Mouse (Mus musculus): ENCODE data around the gene Oosp2.
A peak's percentile ranks its signal among the peaks of the same experiment; 100 is the strongest.

Oosp2 gene

DNA sequence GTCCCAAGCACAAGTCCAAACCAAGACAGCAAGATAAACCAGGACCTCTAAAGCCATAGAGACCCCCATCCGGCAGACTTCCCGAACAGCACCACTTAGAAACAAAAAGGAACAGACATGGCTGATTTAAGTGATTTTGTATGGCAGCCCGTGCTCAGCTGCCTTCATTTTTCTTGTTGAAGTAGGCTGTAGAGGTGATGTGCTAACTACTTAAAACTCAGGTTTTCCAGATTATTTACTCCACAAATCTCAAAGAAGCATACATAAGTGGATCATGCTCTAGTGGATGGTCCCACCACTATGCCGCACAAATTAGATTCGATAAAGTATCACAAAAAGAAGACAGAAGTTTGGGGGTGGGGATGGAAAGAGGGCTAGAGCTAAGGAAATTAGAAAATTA is at the start of gene Oosp2:
Oosp2 (minus strand) TSS at position 101 of the 400 bp plus-strand sequence.
- no peak for DNase-seq

DNA sequence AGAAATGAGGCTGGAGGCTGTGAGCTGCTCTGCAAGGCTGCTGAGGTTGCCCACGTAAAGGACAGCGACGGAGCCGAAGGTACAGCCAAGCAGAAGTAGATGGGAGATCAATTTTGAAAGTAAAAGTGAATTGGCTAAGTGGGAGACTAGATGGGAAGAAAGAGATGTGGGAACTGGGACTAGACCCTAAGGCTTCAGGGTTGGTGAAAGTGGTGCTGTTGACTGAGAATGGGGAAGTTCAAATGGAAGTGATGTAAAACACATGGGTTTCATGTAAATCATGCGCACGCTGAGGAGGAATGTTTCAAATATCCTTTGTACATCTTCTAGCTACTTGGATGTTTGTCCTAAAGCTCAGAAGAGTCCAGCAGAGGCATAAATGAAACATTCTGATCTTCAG is 38.0 kb upstream of the Oosp2 start:
- no peak for DNase-seq

DNA sequence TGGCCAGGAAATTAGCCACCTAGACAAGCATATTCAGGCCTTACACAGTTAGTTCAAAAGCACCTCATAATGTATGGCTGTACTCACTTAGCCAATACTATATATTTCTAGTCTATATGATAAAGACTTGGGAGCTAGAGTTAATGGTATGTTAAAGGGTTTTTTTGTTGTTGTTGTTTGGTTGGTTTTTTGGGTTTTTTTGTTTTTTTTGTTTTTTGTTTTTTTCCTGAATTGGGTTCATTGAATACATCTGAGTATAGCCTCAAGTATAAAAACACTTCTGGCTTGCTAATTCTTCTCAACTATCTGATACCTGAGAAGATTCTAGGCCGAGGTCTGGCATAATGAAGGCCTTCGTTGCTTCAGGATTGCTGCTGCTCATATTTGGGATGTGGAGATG is 36.4 kb upstream of the Oosp2 start, which contains the start of gene Oosp3:
Oosp3 (plus strand) TSS at position 301 of the 400 bp plus-strand sequence.
- DNase-seq = no peak

DNA sequence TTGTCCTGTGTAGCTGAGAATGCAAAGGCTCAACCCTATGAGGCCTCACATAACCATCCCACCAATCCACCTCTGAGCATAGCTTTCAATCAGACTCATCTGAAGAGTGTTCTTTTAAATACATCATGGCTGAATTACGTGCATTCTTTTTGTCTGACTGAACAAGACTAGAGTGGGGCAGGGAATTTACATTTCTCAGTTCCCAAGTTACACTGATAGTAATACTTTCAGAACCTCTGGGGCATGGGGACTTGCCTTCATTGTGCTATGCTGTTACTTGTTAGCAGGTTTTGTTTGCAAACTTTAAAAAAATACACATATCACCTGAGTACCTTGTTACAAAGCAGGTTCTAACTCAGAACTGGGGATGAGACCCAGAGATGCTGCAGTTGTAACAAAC is 31.1 kb upstream of the Oosp2 start:
- DNase-seq = no peak

DNA sequence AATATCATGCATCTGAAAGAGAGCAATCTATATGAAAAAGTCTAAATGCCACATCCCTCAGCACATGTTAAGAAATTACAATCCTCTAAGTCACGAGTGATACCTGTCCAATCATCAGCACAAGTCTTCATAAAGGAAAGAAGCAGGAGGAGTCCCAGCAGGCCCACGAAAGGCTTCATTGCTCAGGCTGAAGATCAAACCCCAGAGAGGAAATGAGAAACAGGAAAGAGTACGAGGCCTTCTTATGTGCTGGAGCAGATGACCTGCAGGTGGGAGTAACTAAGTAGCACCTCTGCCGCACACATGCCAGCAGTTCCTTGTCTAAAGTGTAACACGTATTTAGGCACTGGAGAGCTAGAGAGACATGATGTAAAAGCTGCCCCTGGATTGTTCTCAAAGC is 30.5 kb upstream of the Oosp2 start, which contains the start of gene Oosp1:
Oosp1 (minus strand) TSS at position 312 of the 400 bp plus-strand sequence.
- DNase-seq = peak; percentile 4

DNA sequence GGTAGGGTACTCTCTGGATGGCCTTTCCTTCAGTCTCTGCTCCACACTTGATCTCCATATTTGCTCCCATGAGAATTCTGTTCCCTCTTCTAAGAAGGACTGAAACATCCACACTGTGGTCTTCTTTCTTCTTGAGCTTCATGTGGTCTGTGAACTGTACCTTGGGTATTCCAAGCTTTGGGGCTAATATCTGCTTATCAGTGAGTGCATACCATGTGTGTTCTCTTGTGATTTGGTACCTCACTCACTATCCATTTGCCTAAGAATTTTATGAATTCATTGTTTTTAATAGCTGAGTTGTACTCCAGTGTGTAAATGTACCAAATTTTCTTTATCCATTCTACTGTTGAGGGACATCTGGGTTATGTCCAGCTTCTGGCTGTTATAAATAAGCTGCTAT is 1.2 kb upstream of the Oosp2 start:
- no peak for DNase-seq

DNA sequence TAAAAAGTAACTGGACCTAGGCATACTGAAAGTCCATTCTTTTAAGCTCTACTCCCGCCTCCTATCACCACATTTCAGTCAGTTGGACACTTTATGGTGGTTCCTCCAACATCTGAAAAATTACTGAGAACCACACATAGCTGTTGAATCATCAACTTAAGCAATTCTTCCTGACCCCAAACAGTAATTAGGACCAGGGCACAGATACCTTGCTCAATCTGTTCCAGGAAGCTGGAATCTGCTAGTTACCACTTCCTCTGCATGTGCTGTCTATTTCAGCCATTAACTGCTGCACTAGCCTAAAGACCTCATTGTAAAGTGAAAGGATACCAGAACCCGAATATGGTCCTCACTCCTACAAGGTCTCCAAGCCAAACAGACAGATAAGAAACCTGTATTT is 1.2 kb downstream of the Oosp2 start:
- no peak for DNase-seq

DNA sequence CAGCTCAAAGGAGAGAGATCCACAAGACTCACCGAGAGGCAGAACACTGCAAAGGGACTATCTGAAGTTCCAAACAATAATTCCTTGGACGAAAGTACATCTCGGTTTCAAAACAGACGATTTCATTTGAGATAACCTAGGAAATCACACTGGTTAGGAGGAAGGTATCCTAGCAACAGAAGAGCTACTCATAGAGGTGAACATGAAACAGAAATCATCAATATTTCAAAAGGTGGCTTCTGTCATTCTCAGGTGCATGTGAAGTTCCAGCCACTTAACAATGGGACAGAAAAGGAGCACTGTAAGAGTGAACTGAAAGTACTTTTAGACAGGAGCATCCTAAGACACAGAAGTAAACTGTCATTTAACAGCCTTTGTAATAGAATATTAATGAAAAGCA is 10.8 kb downstream of the Oosp2 start:
- DNase-seq = no peak

DNA sequence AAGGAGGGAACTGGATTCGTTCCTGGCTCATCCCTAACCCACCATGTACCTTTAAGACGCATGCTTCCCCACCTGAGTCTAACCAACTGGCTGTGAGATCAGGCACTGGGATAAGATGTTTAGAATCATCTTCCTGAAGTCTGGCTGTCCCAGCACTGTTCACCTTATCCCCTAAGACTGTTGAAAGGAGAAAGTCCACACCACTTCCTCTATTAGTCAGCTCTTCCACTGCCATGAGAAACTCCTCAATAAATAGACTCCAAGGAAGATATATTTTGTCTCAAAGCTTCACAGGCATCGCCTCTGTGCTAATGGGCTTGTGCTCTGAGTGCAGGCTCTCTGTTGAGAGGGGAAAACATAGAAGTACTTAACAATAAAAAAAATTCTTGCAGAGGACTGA is 14.2 kb downstream of the Oosp2 start:
- DNase-seq = no peak

DNA sequence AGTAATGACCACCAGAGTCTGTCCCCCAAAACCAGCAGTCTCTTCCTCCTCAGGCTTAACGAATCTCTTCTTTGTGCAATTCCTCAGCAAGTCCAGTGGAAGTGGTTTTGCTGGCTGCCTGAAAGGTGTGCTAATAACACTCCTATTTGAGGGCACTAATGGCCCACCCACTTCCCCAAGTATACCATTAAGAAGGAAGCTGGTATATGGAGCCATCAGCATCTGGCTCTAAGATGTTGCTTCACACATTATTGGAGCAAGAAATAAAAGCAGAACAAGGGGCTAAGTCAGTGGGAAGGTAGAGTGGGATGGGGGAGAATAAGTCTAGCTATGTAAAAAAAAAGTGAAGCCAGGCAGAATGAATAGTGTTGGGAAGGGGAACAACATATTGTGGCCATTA is 19.6 kb downstream of the Oosp2 start, which contains the start of gene Ms4a3:
Ms4a3 (minus strand) TSS at position 120 of the 400 bp plus-strand sequence.
- DNase-seq = no peak

DNA sequence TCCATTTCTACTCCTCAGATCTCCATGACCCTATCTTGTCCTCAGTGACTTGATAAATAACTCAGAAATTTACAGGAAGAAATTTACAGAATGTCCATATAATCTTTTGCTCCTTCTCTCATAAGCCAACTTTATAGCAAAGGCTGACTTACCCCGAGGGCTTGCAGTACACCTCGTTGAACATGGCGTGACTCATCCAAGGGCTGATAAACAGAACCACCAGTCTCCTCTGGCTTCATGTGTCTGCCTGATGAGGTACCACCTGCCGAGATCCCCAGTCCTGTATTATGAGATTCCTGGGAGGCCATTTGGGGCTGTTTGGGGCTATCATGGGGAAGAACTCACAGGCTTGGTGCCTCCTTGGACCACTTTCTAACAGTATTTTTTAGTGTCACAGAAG is 21.3 kb downstream of the Oosp2 start:
- no peak for DNase-seq

DNA sequence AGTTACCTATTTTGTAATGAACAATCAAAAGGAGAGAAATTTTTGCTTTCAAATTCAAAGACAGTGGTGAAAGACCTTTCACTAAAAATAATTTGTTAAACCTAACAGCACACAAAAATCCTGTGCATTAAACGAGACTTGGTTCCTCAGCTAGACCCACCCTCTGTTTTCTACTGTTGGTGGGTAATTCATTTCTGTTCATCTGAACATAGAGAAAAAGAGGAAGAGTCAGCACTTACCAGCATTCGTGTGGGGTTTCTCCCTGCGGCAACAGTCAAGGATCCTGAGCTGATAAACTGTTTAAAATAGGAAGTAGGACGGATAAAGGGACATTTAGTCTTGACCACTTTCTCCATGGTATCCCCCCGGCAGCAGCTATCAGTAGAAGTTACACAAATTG is 24.8 kb downstream of the Oosp2 start:
- DNase-seq = no peak

DNA sequence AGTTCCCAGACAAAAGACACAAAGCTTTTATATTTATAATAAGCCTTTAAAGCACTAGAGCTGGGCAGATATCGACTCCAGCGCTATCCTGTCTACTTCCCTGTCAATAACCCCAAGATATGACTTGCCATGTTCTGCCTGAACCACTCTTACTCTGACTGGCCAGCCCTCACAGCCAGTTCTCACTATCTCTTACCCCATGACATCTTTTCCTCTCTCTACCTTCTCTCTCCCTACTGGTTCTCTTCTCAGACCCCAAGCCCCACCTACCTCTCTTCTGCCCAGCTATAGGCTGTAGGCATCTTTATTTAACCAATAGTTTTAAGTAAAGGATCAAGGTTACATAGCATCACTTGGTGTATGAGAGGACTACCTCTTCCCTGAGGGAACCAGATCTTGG is 26.0 kb downstream of the Oosp2 start:
- DNase-seq = no peak

DNA sequence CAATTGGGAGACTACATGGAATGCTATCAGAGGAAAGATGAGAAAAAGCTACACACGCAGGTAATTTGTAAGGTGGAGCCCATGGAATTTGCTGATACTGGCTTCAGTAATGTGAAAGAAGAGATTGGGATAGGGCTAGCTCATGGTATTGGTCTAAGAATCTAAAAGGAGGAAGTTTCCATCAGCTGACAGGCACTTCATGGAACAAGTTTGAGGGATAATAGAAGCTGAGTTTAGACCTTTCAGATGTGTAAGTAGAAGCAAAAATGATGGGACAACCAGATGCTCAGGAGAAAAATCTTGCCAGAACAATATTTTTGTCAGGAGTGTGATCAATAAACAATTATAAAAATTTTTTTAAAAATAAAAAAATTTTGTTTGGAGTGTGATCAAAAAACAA is 26.6 kb downstream of the Oosp2 start:
- no peak for DNase-seq

DNA sequence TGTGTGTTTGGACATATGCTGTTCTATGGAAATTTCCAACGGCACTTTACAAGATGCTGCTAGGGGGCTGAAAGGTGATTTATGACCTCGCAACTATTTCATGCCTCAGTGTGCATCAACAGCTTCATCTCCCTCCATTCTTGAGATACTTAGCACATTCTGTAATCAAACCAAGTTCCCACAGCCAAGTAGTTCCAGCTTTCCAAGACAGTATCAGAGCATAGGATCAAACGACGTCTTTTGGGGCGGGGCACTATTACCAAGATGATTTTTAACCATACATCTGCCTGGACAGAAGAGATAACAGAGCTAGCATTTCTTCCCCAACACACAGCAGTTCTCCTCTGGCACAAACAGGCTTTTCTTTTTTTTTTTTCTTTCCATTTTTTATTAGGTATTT is 35.1 kb downstream of the Oosp2 start:
- no peak for DNase-seq

DNA sequence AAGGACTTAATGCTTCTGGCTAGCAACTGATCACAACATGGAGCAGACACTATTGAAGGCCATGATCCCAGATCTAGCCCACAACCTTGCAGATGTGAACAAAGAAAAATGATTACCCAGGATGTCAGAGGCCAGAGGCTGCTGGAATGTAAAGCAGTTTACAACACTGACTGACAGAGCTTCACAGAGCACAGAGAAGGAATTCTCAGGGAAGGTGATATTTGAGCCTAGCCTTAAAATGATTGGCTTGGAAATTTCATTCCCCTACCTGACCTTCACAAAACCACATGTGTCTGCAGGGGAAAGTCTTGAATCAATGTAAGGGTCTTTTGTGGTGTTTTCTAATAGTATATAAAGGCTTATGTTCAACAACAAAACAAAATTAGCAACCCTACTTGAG is 35.6 kb downstream of the Oosp2 start:
- DNase-seq = no peak

DNA sequence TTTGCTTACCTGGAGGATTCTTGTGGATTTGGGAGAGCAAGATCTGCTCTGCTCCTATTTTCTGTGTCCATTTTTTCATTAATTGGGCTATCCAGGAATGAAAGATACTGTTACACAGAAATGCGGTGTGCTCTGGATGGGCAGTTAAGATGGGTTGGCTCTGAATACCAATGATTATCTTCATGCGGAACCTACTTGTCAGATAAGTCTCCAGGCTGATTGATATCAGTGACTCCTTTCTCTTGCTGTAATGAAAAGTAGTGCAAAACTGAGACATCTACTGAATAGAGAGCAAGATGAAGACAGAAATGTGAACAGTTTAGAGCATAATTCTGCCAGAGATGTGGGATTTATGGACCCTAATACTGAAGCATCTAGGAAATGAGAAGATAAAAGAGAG is 36.8 kb downstream of the Oosp2 start, which contains the start of gene Ms4a2:
Ms4a2 (minus strand) TSS at position 169 of the 400 bp plus-strand sequence.
- DNase-seq = no peak

DNA sequence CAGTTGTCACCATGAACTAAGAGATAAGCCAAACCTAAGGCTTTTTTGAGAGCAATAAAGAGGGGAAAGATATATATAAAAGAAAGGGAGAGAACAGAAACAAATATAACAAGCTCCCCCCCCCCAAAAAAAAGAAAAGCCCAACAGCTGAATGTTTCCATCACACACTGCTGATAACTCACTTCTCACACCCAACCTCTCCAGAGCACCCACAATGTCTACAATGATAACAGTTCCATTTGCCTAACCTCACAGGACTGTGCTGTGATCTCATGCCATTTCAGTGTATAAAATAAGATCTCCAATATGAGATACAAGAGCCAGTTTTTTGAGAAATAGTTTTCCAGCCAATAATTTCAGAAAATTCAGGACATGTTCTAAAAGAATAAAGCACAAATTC is 42.4 kb downstream of the Oosp2 start:
- no peak for DNase-seq

DNA sequence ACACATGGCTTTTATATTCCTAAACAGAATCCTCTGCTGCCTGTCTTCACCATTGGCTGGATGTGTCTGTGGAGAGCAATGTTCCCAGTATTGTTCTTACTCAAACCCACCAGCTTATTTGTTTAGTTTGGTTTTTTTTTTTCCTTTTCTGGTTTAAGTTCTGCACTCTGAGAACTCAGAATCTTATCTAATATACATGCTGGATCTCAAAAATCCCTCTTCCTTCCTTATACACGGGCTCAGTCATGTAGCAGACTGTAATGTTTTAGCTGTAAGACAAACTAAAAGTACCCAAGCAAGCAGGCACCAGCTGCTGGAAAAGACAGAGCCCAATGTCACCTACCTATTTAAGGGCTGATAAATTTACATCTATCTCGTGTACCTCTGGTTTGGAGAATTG is 45.6 kb downstream of the Oosp2 start:
- DNase-seq = no peak

DNA sequence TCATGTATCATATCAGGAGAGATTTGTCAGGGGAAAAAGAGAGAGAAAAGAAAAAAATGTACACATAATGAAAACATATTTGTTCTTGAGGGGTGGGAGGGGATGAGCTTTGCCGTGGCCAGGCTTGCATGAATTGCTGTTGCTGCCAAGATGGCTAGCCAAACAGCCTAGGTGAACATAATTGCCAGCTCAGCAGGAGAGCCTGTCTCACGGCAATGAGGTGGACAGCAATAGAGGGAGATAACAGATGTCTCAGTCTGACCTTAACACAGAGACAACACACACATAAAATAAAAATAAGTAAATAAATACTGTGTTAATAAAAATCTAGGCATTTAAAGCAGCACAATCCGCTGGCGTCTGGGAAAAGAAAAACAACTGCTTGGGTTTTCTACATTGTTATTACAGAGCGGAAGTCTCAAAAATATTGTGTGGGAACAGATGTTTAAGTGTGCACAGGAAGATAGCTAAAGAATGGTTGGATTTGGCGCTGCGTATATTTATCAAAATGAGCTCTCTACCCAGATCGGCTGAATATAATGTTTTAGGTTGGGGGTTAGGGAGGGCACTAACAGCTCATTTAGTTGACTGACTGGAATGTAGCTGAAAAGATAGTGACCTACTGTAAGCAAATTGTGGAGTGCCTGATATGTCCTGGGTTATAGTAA is 46.4 kb downstream of the Oosp2 start:
- DNase-seq = no peak

DNA sequence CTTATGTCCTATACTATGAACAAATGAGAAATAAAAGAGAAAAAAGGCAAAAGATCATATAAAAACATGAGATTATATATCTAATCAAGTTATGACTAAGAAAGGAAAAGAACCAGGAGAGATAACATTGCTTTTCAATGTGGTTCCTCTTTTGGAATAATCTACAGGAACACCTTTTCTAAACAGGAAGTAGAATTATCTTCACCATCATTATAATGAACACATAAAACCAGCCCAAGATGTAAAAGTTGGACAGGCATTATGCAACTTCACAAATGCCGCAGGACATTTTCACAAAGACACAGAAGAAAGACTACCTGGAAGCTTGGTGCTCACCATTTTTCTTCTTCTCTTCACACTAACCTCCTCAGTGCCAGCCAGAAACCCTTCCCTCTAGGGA is 47.3 kb downstream of the Oosp2 start:
- no peak for DNase-seq

DNA sequence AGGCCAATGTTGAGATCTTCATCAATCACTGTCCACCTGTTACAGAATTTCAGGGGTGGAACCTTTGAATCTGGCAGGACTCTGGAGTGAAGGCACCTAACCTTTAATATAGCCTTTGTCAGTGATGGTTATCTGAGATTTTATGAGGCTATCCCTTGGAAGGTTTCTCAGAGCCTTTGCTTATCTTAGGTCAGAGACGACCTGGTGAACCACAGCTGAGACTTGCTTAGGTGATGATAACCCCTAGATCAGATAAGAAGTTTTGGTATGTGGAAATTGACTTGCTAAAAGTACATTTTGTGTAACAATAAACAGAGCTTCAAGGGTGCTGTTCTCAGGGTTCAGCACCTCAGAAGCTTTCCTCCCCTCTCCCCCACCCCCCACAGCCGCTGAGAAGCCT is 48.1 kb downstream of the Oosp2 start:
- DNase-seq = no peak

DNA sequence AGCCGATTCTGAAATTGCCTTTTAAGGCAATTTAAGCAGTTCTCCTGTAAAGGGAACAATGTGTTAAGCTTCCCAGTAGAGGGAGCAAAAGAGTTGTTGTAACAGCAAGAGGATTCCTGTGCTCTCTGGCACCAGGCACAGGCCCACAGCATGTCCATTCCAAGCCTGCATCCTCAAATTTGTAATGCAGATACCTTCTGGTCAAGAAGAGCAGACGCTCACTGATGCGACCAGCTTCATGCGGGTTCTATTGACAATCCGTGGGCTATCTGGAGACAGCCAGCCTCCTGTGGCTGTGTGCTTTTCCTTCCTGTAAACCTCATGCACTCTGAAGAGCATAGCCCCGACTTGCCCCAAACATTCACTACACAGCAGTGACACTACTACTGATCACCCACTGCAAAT is 48.8 kb downstream of the Oosp2 start:
- peak; percentile 21 for DNase-seq

DNA sequence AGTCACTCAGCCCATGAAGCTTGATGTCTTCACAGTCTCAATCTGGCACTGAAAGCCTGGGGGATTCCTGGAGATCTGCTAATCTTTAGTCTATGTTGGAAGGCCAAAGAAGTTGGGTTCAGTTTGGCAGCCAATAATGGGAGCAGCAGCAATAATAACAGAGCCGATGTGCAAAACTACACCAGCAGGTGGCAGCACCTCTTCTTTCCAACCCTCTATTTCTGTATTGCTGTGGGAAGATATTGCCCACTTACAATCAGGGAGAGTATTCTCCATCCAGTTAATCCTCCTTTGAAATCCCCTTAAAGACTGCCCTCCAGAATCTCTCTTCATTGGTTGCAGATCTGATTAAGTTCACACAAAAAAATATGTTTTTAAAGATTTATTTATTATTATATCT is 52.2 kb downstream of the Oosp2 start:
- DNase-seq = peak; percentile 47

DNA sequence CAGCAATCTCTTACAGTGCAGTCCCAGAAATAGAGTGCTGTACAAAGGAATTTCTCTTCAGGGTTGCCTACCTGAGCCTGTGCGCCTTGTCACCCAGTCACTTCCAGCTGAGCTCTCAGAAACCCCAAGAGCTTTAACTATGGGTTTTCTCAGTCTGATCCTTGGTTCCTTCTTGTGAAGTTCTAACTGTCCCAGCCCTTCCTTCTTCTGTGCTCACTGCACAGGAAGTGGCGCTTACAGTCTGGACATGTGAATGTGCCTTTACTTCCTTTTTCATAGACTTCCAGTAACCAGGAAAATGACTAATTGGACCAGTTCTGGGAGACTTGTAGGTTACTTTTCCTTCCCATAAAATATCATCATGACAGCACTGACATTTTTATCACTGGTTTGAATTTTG is 55.8 kb downstream of the Oosp2 start, which contains the start of gene Ms4a6d:
Ms4a6d (minus strand) TSS at position 247 of the 400 bp plus-strand sequence.
- DNase-seq = no peak
